8 mouse cellular contexts compared by ENCODE assay signal in the genomic region with DNA sequence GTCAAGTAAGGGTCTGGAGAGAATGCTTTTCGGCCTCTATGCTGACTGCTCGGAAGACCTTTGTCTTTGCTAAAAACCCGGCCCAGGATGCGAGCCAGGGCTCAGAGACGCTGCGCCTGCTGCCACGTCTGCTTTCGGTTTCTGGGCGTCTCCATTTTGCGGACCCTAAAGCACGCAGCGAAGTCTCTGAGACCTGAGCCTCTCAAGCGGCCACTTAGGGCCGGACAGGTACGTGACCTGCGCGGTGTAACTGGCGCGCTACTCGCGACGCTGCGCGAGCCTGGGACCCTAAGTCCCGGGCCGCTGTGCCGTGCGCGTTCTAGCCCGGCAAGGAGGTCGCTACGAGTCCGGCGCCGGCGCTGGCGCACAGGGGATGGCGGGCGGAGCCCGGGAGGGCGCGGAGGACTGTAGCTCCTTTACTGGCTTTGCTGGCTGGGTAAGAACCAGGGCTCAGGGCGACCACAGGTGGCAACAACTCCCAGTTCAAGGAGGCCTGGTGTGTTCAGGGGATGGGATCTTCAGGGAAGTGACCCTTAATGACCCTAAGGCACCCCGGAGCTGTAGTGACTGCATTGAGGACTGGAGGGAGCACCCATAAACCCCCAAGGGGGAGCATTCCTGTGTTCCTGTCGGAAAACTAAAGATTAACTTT. TPM values are rescaled to one million over a fixed set of nuclear protein-coding genes. Genes with fewer than 3 reads are reported as not detected.
A peak's percentile ranks its signal among the peaks of the same experiment; 100 is the strongest.
DNase-seq lines count a peak whose midpoint lies in the region; ATAC-seq and TF ChIP-seq lines count a peak whose summit lies in the region.

TSS of gene Cflar (plus strand) at position 144 of the 652 bp plus-strand sequence.

- intact Hi-C loops in heart, adult 2 months (cut with DNase I): loop anchor here (5.0 kb wide), 2 partner anchors 124 to 261 kb away; partner anchors contain the start of genes Fam126b, Ndufb3, Stradb and Trak2

- no peaks in the 10 kb centered on the region; the same call in 1 of the 2 replicates for H3K36me3 ChIP-seq in embryonic facial prominence, embryonic 11.5 days (replicated peaks; ENCODE audit: control insufficient read depth, insufficient read depth, low read depth, low read length)
- H3K36me3 ChIP-seq in heart, adult 2 months (ENCODE audit: control insufficient read depth, insufficient read depth, low read length): peaks cover 30% of the 10 kb centered on the region
- H3K36me3 ChIP-seq in kidney, adult 2 months (ENCODE audit: control insufficient read depth, insufficient read depth, low read length): peaks cover 11% of the 10 kb centered on the region; the same call in 1 of the 2 replicates
- H3K36me3 ChIP-seq in liver, adult 2 months (ENCODE audit: control insufficient read depth, insufficient read depth, low read length): peaks cover 26% of the 10 kb centered on the region

- ATAC-seq in embryonic facial prominence, embryonic 11.5 days (replicated peaks; ENCODE audit: insufficient number of reproducible peaks, low FRiP score, low TSS enrichment, low read depth): peak; percentile 74
- ATAC-seq in monocyte, adult 5-6 weeks (replicated peaks; ENCODE audit: insufficient number of reproducible peaks, low FRiP score, low TSS enrichment, poor library complexity, severe bottlenecking): peak; percentile 48

- no peaks in the 10 kb centered on the region for H3K9me3 ChIP-seq in embryonic facial prominence, embryonic 11.5 days (replicated peaks; ENCODE audit: control insufficient read depth, low read length)

- H3K79me2 ChIP-seq in heart, adult 2 months (replicated peaks; ENCODE audit: control insufficient read depth, insufficient read depth, low read length): no peaks in the 10 kb centered on the region
- peaks cover 12% of the 10 kb centered on the region; the same call in 1 of the 2 replicates for H3K79me2 ChIP-seq in liver, adult 2 months (ENCODE audit: control insufficient read depth, insufficient read depth, low read length)

- H3K27ac ChIP-seq in embryonic facial prominence, embryonic 11.5 days (replicated peaks; ENCODE audit: low read depth, low read length): peak within 1 kb of the TSS; percentile 96
- peak within 1 kb of the TSS; percentile 96 for H3K27ac ChIP-seq in heart, adult 2 months
- peak within 1 kb of the TSS; percentile 99 for H3K27ac ChIP-seq in kidney, adult 2 months (ENCODE audit: insufficient read depth, low read depth, low read length)
- H3K27ac ChIP-seq in liver, adult 2 months (replicated peaks; ENCODE audit: insufficient read depth, low read depth, low read length): peak within 1 kb of the TSS; percentile 100

- DNase-seq in 416B (ENCODE audit: low read depth): peak; percentile 85
- DNase-seq in adrenal gland, postnatal 14 days: peak; percentile 81
- DNase-seq in embryonic facial prominence, embryonic 11.5 days (ENCODE audit: low spot score): peak; percentile 76
- peak; percentile 86 to 89 for DNase-seq in heart, adult 2 months
- peak; percentile 88 for DNase-seq in kidney, adult 2 months
- peak; percentile 78 for DNase-seq in liver, adult 2 months (ENCODE audit: extremely low read depth, low read depth, low spot score)
- peak; percentile 69 to 87 for DNase-seq in spleen, postnatal 4 days (ENCODE audit: low spot score in 2 of 2)

- peak; percentile 79 for TF ChIP-seq POLR2A in heart, adult 2 months (IDR thresholded peaks at IDR 0.05; ENCODE audit: insufficient read depth, low read depth, low read length)
- TF ChIP-seq POLR2A in kidney, adult 2 months (IDR thresholded peaks at IDR 0.05; ENCODE audit: low read depth, low read length): no peak
- TF ChIP-seq POLR2A in liver, adult 2 months (IDR thresholded peaks at IDR 0.05; ENCODE audit: extremely low read depth, insufficient read depth, low read length): peak; percentile 48

- H3K27me3 ChIP-seq in embryonic facial prominence, embryonic 11.5 days (ENCODE audit: control insufficient read depth, insufficient read depth, low read length): no peaks in the 10 kb centered on the region
- H3K27me3 ChIP-seq in heart, adult 2 months (ENCODE audit: control insufficient read depth, insufficient read depth, low read length): no peaks in the 10 kb centered on the region
- H3K27me3 ChIP-seq in kidney, adult 2 months (replicated peaks; ENCODE audit: control insufficient read depth, insufficient read depth, low read length): no peaks in the 10 kb centered on the region
- H3K27me3 ChIP-seq in liver, adult 2 months (ENCODE audit: control insufficient read depth, insufficient read depth, low read length): no peaks in the 10 kb centered on the region

- peak within 1 kb of the TSS; percentile 87 for H3K9ac ChIP-seq in embryonic facial prominence, embryonic 11.5 days (replicated peaks; ENCODE audit: low read length)
- peak within 1 kb of the TSS; percentile 100 for H3K9ac ChIP-seq in heart, adult 2 months (ENCODE audit: low read depth, low read length)
- H3K9ac ChIP-seq in liver, adult 2 months (ENCODE audit: low read depth, low read length): peak within 1 kb of the TSS; percentile 100

- TF ChIP-seq EP300 in heart, adult 2 months (IDR thresholded peaks at IDR 0.05; ENCODE audit: insufficient read depth, low read depth, low read length): no peak

- H3K4me3 ChIP-seq in embryonic facial prominence, embryonic 11.5 days (ENCODE audit: low read depth, low read length): peak within 1 kb of the TSS; percentile 61
- H3K4me3 ChIP-seq in heart, adult 2 months: peak within 1 kb of the TSS; percentile 88
- peak within 1 kb of the TSS; percentile 76 for H3K4me3 ChIP-seq in kidney, adult 2 months (ENCODE audit: insufficient read depth, low read depth, low read length)
- peak within 1 kb of the TSS; percentile 99 for H3K4me3 ChIP-seq in liver, adult 2 months (ENCODE audit: insufficient read depth, low read depth, low read length)

- H3K4me1 ChIP-seq in embryonic facial prominence, embryonic 11.5 days (ENCODE audit: control insufficient read depth, insufficient read depth, low read length): no peaks in the 10 kb centered on the region
- peaks cover 4% of the 10 kb centered on the region for H3K4me1 ChIP-seq in heart, adult 2 months (ENCODE audit: control insufficient read depth, insufficient read depth, low read length)
- peaks cover 8% of the 10 kb centered on the region; the same call in 1 of the 2 replicates for H3K4me1 ChIP-seq in kidney, adult 2 months (ENCODE audit: control insufficient read depth, insufficient read depth, low read length)
- peaks cover 7% of the 10 kb centered on the region for H3K4me1 ChIP-seq in liver, adult 2 months (ENCODE audit: control insufficient read depth, insufficient read depth, low read length)

- WGBS in embryonic facial prominence, embryonic 11.5 days: under 1% methylated on average over 45 of the region's 45 CpGs
- WGBS in heart, adult 2 months: 0% methylated on average over 45 of the region's 45 CpGs
- under 1% methylated on average over 45 of the region's 45 CpGs for WGBS in kidney, adult 2 months
- under 1% methylated on average over 45 of the region's 45 CpGs for WGBS in liver, adult 2 months

- H3K4me2 ChIP-seq in embryonic facial prominence, embryonic 11.5 days (ENCODE audit: low read depth, low read length): peak within 1 kb of the TSS; percentile 71

- no peak for TF ChIP-seq CTCF in heart, adult 2 months (IDR thresholded peaks at IDR 0.05)
- no peak for TF ChIP-seq CTCF in kidney, adult 2 months (conservative IDR thresholded peaks at IDR 0.05; ENCODE audit: insufficient read depth, insufficient read length, low read depth, low read length)
- TF ChIP-seq CTCF in liver, adult 2 months (IDR thresholded peaks at IDR 0.05; ENCODE audit: low read depth, low read length): no peak

RNA-seq across cellular contexts. Expression of gene Cflar, which starts in this region (rescaled TPM):
- 110 and 121 TPM in 2 replicates for total RNA-seq in adrenal gland, postnatal 14 days (2021)
- polyA plus RNA-seq in embryonic facial prominence, embryonic 11.5 days (2014; fragmentation: Nextera tagmentation; extraction: Ambion mirVana): 24.1 and 25.0 TPM in 2 replicates
- total RNA-seq in heart, adult 2 months (2021): 10 to 100 TPM; 50.2 to 63.0 TPM
- polyA plus RNA-seq in heart, adult 2 months (2012; rRNA removed): 21.7 and 39.1 TPM in 2 replicates
- polyA plus RNA-seq in kidney, adult 2 months (2012; rRNA removed): 65.8 and 71.1 TPM in 2 replicates
- 95.0 and 98.7 TPM in 2 replicates for total RNA-seq in liver, adult 2 months (2014; rRNA removed)
- 43.5 and 45.7 TPM in 2 replicates for polyA plus RNA-seq in liver, adult 2 months (2012; rRNA removed)
- total RNA-seq in monocyte, adult 5-6 weeks (2017): 127 to 227 TPM (median 128 TPM) in 3 replicates

Comparison
In these comparisons a context has a peak if more than half of its experiments do, and no peak if none do; other contexts are left out.
1. Peak in every context shown above with its lines: DNase-seq, ATAC-seq, H3K4me3 ChIP-seq and H3K27ac ChIP-seq.